Mouse (Mus musculus) neural tube, embryonic 12.5 days (tissue): ENCODE results near the gene Cog3. TPM values are rescaled to one million over a fixed set of nuclear protein-coding genes. Genes with fewer than 3 reads are reported as not detected.

Experiments
- ATAC-seq: fragments of 200-750 bp; cut with Nextera tagmentation; 2 replicates; pipeline ENCODE4 v1.8.0; 2017; ENCODE audit warnings: low read depth, mild to moderate bottlenecking, moderate TSS enrichment, moderate library complexity; ENCODE audit not compliant: low FRiP score
- H3K27ac ChIP-seq: fragments of 300-500 bp; sonication (generic); 2 replicates; pipeline ENCODE4 v1.5.1; 2016
- H3K27me3 ChIP-seq: fragments of 300-500 bp; sonication (generic); replicated peaks from 2 replicates; pipeline ENCODE4 v1.6.1; 2016; ENCODE audit warnings: mild to moderate bottlenecking
- H3K36me3 ChIP-seq: fragments of 300-500 bp; sonication (generic); 2 replicates; pipeline ENCODE4 v1.6.1; 2016; ENCODE audit warnings: mild to moderate bottlenecking
- H3K4me1 ChIP-seq: fragments of 300-500 bp; sonication (generic); 2 replicates; pipeline ENCODE4 v1.6.1; 2016
- H3K4me2 ChIP-seq: fragments of 300-500 bp; sonication (generic); replicated peaks from 2 replicates; pipeline ENCODE4 v1.6.1; 2016; ENCODE audit warnings: mild to moderate bottlenecking
- H3K4me3 ChIP-seq: fragments of 300-500 bp; sonication (generic); 2 replicates; pipeline ENCODE4 v1.5.1; 2016
- H3K9ac ChIP-seq: fragments of 300-500 bp; sonication (generic); 2 replicates; pipeline ENCODE4 v1.6.1; 2016; ENCODE audit warnings: mild to moderate bottlenecking
- H3K9me3 ChIP-seq: fragments of 300-500 bp; sonication (generic); 2 replicates; pipeline ENCODE4 v1.6.1; 2016; ENCODE audit warnings: mild to moderate bottlenecking
- WGBS: fragments of 180-500 bp; shearing (Covaris S2); methylation state at CpG from one replicate; pipeline ENCODE4 v1.1.7; 2016; 5-methylcytosine and 5-hydroxymethylcytosine counted together
- polyA plus RNA-seq: library from polyadenylated mRNA; unstranded; fragments of >200 nt; fragmentation: Nextera tagmentation; extraction: Ambion mirVana; gene quantifications from 2 replicates; pipeline ENCODE4 v1.2.1, GENCODE M21; 2016

The Cog3 gene
- polyA plus RNA-seq, 1 experiment from 2014 or later, result 24.8 TPM

- H3K27ac ChIP-seq, result no peak overlapping the region
- H3K9me3 ChIP-seq, result no peaks in the 10 kb centered on the region
- H3K27me3 ChIP-seq, result no peaks in the 10 kb centered on the region
- H3K4me2 ChIP-seq, result no peak overlapping the region
- peaks cover 1% of the 10 kb centered on the region; the same call in 1 of the 2 replicates for H3K36me3 ChIP-seq
- 94% methylated on average over 6 of the region's 6 CpGs for WGBS
- no peak overlapping the region for H3K4me3 ChIP-seq
- H3K9ac ChIP-seq, result no peak overlapping the region
- ATAC-seq, result no peak
- peaks cover 17% of the 10 kb centered on the region for H3K4me1 ChIP-seq
Measured at GRCm38 (mm10) chr14:75756971-75757370, 2.7 kb upstream of the Cog3 start.

- Histone ChIP-seq H3K36me3 (no peaks in the 10 kb centered on the region), H3K9ac (peak overlapping the region; percentile 41), H3K27me3 (no peaks in the 10 kb centered on the region), H3K4me1 (peaks cover 25% of the 10 kb centered on the region), H3K9me3 (no peaks in the 10 kb centered on the region), H3K4me2 (peak overlapping the region; percentile 75), H3K27ac (no peak overlapping the region), H3K4me3 (peak overlapping the region; percentile 95)
- 66% methylated on average over 8 of the region's 8 CpGs for WGBS
- no peak for ATAC-seq
Measured at GRCm38 (mm10) chr14:75753206-75753605, 1.1 kb downstream of the Cog3 start.

GRCm38 (mm10) chr14:75751040-75751439 is 3.3 kb downstream of the Cog3 start:
- 88% methylated on average over 4 of the region's 4 CpGs for WGBS
- Histone ChIP-seq H3K4me2 (no peak overlapping the region), H3K4me1 (peaks cover 25% of the 10 kb centered on the region), H3K36me3 (peaks cover 9% of the 10 kb centered on the region), H3K9me3 (no peaks in the 10 kb centered on the region), H3K27ac (no peak overlapping the region), H3K4me3 (no peak overlapping the region), H3K9ac (no peak overlapping the region), H3K27me3 (no peaks in the 10 kb centered on the region)
- ATAC-seq, result no peak

- H3K9ac ChIP-seq, result no peak overlapping the region
- no peak overlapping the region for H3K4me2 ChIP-seq
- no peak overlapping the region for H3K27ac ChIP-seq
- H3K4me3 ChIP-seq, result no peak overlapping the region
- peaks cover 25% of the 10 kb centered on the region for H3K4me1 ChIP-seq
- no peaks in the 10 kb centered on the region for H3K27me3 ChIP-seq
- ATAC-seq, result no peak
- H3K9me3 ChIP-seq, result no peaks in the 10 kb centered on the region
- WGBS, result 93% methylated on average over 4 of the region's 4 CpGs
- H3K36me3 ChIP-seq, result peaks cover 20% of the 10 kb centered on the region
Measured at GRCm38 (mm10) chr14:75749123-75749522, 5.2 kb downstream of the Cog3 start.

GRCm38 (mm10) chr14:75747960-75748359 is 6.4 kb downstream of the Cog3 start:
- 95% methylated on average over 2 of the region's 2 CpGs for WGBS

GRCm38 (mm10) chr14:75741904-75742303 is 12.4 kb downstream of the Cog3 start:
- Histone ChIP-seq H3K9me3 (no peaks in the 10 kb centered on the region), H3K9ac (no peak overlapping the region), H3K27ac (no peak overlapping the region), H3K4me2 (no peak overlapping the region), H3K36me3 (peaks cover 59% of the 10 kb centered on the region), H3K4me3 (no peak overlapping the region), H3K4me1 (no peaks in the 10 kb centered on the region), H3K27me3 (no peaks in the 10 kb centered on the region)
- no peak for ATAC-seq
- WGBS, result 91% methylated on average over 3 of the region's 3 CpGs

More at GRCm38 (mm10) chr14:75747960-75748359, 6.4 kb downstream of the Cog3 start:
- H3K4me3 ChIP-seq, result no peak overlapping the region
- H3K9ac ChIP-seq, result no peak overlapping the region
- no peaks in the 10 kb centered on the region for H3K27me3 ChIP-seq
- H3K27ac ChIP-seq, result no peak overlapping the region
- no peak for ATAC-seq
- peaks cover 17% of the 10 kb centered on the region for H3K4me1 ChIP-seq
- H3K4me2 ChIP-seq, result no peak overlapping the region
- no peaks in the 10 kb centered on the region for H3K9me3 ChIP-seq
- peaks cover 22% of the 10 kb centered on the region for H3K36me3 ChIP-seq

GRCm38 (mm10) chr14:75735597-75735996 is 18.7 kb downstream of the Cog3 start:
- no peaks in the 10 kb centered on the region for H3K9me3 ChIP-seq
- no peaks in the 10 kb centered on the region for H3K27me3 ChIP-seq
- no peak for ATAC-seq
- H3K36me3 ChIP-seq, result peaks cover 61% of the 10 kb centered on the region
- WGBS, result 91% methylated on average over 3 of the region's 3 CpGs
- no peak overlapping the region for H3K4me3 ChIP-seq
- H3K4me2 ChIP-seq, result no peak overlapping the region
- no peak overlapping the region for H3K9ac ChIP-seq
- H3K27ac ChIP-seq, result no peak overlapping the region
- H3K4me1 ChIP-seq, result no peaks in the 10 kb centered on the region

- Histone ChIP-seq H3K9me3 (no peaks in the 10 kb centered on the region), H3K36me3 (peaks cover 68% of the 10 kb centered on the region), H3K9ac (no peak overlapping the region), H3K4me2 (no peak overlapping the region), H3K4me3 (no peak overlapping the region), H3K27me3 (no peaks in the 10 kb centered on the region), H3K4me1 (no peaks in the 10 kb centered on the region), H3K27ac (no peak overlapping the region)
- 89% methylated on average over 7 of the region's 7 CpGs for WGBS
- ATAC-seq, result no peak
Measured at GRCm38 (mm10) chr14:75732631-75733030, 21.7 kb downstream of the Cog3 start.

- H3K4me2 ChIP-seq, result no peak overlapping the region
- WGBS, result 84% methylated on average over 2 of the region's 2 CpGs
- H3K27me3 ChIP-seq, result no peaks in the 10 kb centered on the region
- H3K36me3 ChIP-seq, result peaks cover 67% of the 10 kb centered on the region
- no peak overlapping the region for H3K9ac ChIP-seq
- H3K4me3 ChIP-seq, result no peak overlapping the region
- H3K9me3 ChIP-seq, result no peaks in the 10 kb centered on the region
- H3K27ac ChIP-seq, result no peak overlapping the region
- no peaks in the 10 kb centered on the region for H3K4me1 ChIP-seq
- ATAC-seq, result no peak
Measured at GRCm38 (mm10) chr14:75731361-75731760, 23.0 kb downstream of the Cog3 start.

- ATAC-seq, result no peak
- Histone ChIP-seq H3K4me3 (no peak overlapping the region), H3K4me2 (no peak overlapping the region), H3K27ac (no peak overlapping the region), H3K9ac (no peak overlapping the region), H3K4me1 (no peaks in the 10 kb centered on the region), H3K27me3 (no peaks in the 10 kb centered on the region), H3K36me3 (peaks cover 56% of the 10 kb centered on the region), H3K9me3 (no peaks in the 10 kb centered on the region)
- WGBS, result 91% methylated on average over 5 of the region's 5 CpGs
Measured at GRCm38 (mm10) chr14:75728111-75728510, 26.2 kb downstream of the Cog3 start.

GRCm38 (mm10) chr14:75727046-75727445 is 27.3 kb downstream of the Cog3 start:
- Histone ChIP-seq H3K27ac (no peak overlapping the region), H3K9ac (no peak overlapping the region)
- 84% methylated on average over 4 of the region's 4 CpGs for whole genome bisulfite sequencing

GRCm38 (mm10) chr14:75722816-75723215 is 31.5 kb downstream of the Cog3 start:
- Histone ChIP-seq H3K36me3 (peaks cover 64% of the 10 kb centered on the region), H3K4me1 (no peaks in the 10 kb centered on the region), H3K27ac (no peak overlapping the region), H3K9ac (no peak overlapping the region), H3K9me3 (no peaks in the 10 kb centered on the region), H3K4me2 (no peak overlapping the region), H3K27me3 (no peaks in the 10 kb centered on the region), H3K4me3 (no peak overlapping the region)
- 97% methylated on average over 2 of the region's 2 CpGs for WGBS
- no peak for ATAC-seq

More at GRCm38 (mm10) chr14:75727046-75727445, 27.3 kb downstream of the Cog3 start:
- Histone ChIP-seq H3K36me3 (peaks cover 54% of the 10 kb centered on the region), H3K4me3 (no peak overlapping the region), H3K9me3 (no peaks in the 10 kb centered on the region), H3K27me3 (no peaks in the 10 kb centered on the region), H3K4me2 (no peak overlapping the region), H3K4me1 (no peaks in the 10 kb centered on the region)
- ATAC-seq, result no peak

- no peak overlapping the region for H3K4me2 ChIP-seq
- peaks cover 61% of the 10 kb centered on the region for H3K36me3 ChIP-seq
- H3K4me1 ChIP-seq, result no peaks in the 10 kb centered on the region
- H3K27me3 ChIP-seq, result no peaks in the 10 kb centered on the region
- H3K9ac ChIP-seq, result no peak overlapping the region
- 56% methylated on average over 12 of the region's 12 CpGs for WGBS
- H3K9me3 ChIP-seq, result no peaks in the 10 kb centered on the region
- no peak overlapping the region for H3K27ac ChIP-seq
- ATAC-seq, result peak; percentile 53; the same call in 1 of the 2 replicates
- no peak overlapping the region for H3K4me3 ChIP-seq
Measured at GRCm38 (mm10) chr14:75721977-75722563, 32.2 kb downstream of the Cog3 start.
